Mouse (Mus musculus): Measurements from ENCODE around the gene 1810013L24Rik. TPM values are rescaled to one million over a fixed set of nuclear protein-coding genes. Genes with fewer than 3 reads are reported as not detected.
A peak's percentile ranks its signal among the peaks of the same experiment; 100 is the strongest.

Gene 1810013L24Rik
- polyA plus RNA-seq (2015; fragmentation: Nextera tagmentation; extraction: Ambion mirVana), result 20.4 and 20.8 TPM in 2 replicates

DNA sequence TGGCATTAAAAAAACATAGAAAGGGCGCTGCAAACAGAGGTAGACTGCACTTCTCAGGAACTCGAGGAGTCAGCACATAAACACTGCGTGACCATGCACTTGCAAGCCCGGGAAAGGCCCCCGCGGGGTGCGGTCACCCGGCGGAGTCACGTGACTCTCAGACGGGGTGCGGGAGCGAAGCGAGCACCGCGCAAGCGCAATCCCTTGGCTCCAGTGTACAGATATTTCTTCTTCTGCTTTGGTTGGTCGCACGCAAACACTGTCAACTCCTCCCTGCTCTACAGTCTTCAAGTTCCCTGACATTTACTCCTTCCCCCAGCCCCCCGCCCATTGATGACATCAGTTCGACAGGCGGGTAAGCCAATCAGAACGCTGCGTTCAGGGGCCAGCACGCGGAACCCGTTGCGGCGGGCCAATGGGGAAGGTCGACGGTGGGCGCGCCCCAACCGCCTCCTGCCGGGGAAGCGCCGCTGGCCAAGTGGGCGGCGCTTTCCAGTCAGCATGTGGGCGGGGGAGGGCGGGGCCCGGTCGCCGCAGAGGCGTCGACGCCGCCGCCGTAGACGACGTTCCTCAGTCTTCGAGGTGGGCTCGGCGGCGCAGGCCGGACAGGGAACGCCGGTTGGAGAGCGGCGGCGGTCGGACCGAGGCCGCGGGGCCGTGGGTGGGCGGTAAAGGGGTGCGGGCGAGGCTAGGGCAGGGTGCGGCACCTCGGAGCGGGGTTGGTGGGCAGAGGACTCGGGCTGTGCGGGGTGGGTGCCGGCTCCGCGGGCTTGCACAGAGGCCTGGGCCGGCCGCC, at the start of gene 1810013L24Rik:
1810013L24Rik (plus strand) TSS at position 537 of the 796 bp plus-strand sequence.
- Histone ChIP-seq H3K4me1 (peaks cover 28% of the 10 kb centered on the region), H3K27ac (peak within 1 kb of the TSS; percentile 97), H3K27me3 (no peaks in the 10 kb centered on the region), H3K4me2 (peak within 1 kb of the TSS; percentile 97), H3K9ac (peak within 1 kb of the TSS; percentile 99), H3K36me3 (peaks cover 22% of the 10 kb centered on the region), H3K4me3 (replicated peaks) (peak within 1 kb of the TSS; percentile 83), H3K9me3 (replicated peaks) (no peaks in the 10 kb centered on the region)
- under 1% methylated on average over 76 of the region's 80 CpGs for WGBS
- ATAC-seq (replicated peaks; ENCODE audit: low FRiP score), result peak; percentile 97

DNA sequence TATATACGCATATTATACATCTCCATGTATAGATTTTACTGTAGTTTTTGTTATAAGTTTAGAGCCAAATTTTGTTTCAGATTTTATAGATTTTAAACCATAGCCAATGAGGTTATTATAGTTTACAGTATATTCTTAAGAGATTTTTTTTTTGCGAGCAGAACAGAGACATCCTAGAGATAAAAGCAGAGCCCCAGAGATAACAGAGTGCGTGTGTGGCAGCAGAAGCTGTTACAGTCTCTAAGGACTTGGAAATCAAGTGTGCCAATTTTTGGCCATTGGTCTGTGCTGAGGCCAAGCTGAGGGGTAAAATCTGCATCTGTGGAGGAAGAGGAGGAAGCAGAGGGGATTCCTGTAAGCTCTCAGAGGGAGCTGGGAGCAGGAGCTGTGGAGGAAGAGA, 49.7 kb upstream of the 1810013L24Rik start:
- Histone ChIP-seq H3K27ac (no peak overlapping the region), H3K36me3 (no peaks in the 10 kb centered on the region), H3K4me2 (no peak overlapping the region), H3K27me3 (no peaks in the 10 kb centered on the region), H3K4me3 (replicated peaks) (no peak overlapping the region), H3K9ac (no peak overlapping the region), H3K4me1 (no peaks in the 10 kb centered on the region), H3K9me3 (replicated peaks) (no peaks in the 10 kb centered on the region)
- no peak for ATAC-seq (replicated peaks; ENCODE audit: low FRiP score)
- WGBS, result 87% methylated on average over 3 of the region's 3 CpGs

DNA sequence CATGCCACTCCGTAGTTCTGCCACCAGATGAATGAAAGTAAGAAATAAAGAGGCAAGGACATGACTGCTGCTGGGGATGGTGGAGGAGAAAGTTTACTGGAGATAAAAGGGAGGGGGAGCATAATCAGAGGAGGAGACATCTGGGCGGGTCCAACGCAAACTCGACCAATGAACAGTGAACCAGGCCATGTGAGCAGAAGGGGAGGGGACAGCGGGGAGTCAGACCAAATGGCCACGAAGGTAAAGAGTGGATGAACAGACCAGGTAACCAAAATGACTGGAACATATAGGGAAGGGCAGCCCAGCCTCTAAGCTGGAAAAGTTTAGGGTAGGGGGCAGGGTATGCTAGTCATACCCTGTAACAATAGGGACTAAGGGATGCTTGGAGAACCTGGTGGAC, 48.7 kb upstream of the 1810013L24Rik start:
- Histone ChIP-seq H3K9ac (no peak overlapping the region), H3K4me3 (replicated peaks) (no peak overlapping the region), H3K27me3 (no peaks in the 10 kb centered on the region), H3K36me3 (no peaks in the 10 kb centered on the region), H3K9me3 (replicated peaks) (no peaks in the 10 kb centered on the region), H3K4me1 (no peaks in the 10 kb centered on the region), H3K27ac (no peak overlapping the region), H3K4me2 (no peak overlapping the region)
- 71% methylated on average over 6 of the region's 6 CpGs for WGBS
- ATAC-seq (replicated peaks; ENCODE audit: low FRiP score), result no peak

DNA sequence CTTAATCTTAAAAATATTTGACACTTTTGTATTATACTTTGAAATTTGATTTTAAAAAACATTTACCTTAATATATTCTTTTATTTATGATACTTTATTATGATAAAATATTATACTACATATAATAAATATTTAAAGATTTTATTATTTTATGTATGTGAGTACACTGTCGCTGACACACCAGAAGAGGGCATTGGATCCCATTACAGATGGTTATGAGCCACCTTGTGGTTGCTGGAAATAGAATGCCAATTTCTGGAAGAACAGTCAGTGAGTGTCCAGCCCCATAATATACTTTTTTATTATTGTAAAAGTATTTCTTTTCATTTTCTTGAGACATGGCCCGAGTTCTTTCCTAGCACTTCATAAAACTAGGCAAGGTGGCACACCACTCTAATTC, 48.2 kb upstream of the 1810013L24Rik start:
- H3K9me3 ChIP-seq (replicated peaks), result no peaks in the 10 kb centered on the region
- no peak overlapping the region for H3K4me2 ChIP-seq

DNA sequence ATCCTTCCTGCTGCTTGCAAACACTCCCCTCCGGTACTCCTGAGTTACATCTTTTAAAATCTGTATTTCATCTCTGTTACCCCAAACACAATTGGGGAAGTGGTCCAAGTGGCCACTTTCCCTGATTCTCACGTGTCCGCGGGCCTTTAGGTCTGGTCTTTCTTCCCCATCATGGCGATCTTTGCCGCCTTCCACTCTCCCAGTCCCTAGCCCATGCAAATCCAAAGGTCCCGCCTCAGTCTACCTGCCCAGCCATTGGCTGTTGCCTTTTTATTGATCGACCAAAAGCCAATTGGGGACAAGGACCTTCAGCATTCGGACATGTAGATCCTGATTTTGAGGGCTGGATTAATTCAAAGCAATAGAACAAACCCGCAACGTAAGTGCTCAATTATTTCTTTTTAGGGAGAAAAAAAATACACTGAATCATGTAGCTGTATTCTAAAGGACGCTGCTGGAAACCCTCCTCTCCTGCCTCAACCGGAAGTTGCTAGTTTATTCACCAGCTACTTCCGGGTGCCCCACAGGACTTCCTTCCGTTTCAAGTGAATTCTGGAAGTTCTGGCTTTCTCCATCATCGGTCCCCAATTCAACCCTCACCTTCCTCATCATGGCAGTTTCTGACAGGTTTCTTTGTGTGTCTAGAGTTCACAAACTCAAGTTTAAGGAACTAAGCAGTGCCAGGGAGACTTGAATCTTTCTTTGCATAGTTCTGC, 46.5 kb upstream of the 1810013L24Rik start:
- H3K9me3 ChIP-seq (replicated peaks), result no peaks in the 10 kb centered on the region
- WGBS, result 86% methylated on average over 16 of the region's 16 CpGs

More for the DNA sequence above, 48.2 kb upstream of the 1810013L24Rik start:
- WGBS, result 95% methylated on average over 2 of the region's 2 CpGs
- H3K36me3 ChIP-seq, result no peaks in the 10 kb centered on the region
- H3K27me3 ChIP-seq, result no peaks in the 10 kb centered on the region
- ATAC-seq (replicated peaks; ENCODE audit: low FRiP score), result no peak
- no peaks in the 10 kb centered on the region for H3K4me1 ChIP-seq
- H3K27ac ChIP-seq, result no peak overlapping the region
- no peak overlapping the region for H3K4me3 ChIP-seq (replicated peaks)
- no peak overlapping the region for H3K9ac ChIP-seq

DNA sequence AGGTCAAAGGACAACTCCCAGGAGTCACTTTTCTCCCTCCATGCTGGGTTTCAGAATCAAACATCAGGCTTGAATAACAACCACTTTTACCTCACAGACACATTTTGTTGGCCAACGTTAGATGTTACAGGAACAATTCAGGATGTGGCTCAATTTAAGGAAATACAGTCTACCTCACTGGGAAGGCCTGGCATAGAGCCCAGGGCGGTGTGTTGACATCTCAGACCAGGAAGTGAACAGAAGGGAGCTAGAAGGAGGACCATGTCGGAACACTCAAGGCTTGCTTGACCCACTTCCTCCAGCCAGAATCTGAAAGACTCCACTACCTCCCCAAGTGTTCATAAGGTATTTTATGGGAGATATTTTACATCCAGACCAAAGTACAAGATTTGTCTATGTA, 45.1 kb upstream of the 1810013L24Rik start:
- Histone ChIP-seq H3K9me3 (replicated peaks) (no peaks in the 10 kb centered on the region), H3K27me3 (no peaks in the 10 kb centered on the region), H3K4me1 (no peaks in the 10 kb centered on the region; the same call in 1 of the 2 replicates), H3K36me3 (no peaks in the 10 kb centered on the region), H3K9ac (no peak overlapping the region), H3K4me3 (replicated peaks) (no peak overlapping the region), H3K27ac (no peak overlapping the region), H3K4me2 (no peak overlapping the region)
- no peak for ATAC-seq (replicated peaks; ENCODE audit: low FRiP score)
- 58% methylated on average over 3 of the region's 3 CpGs for WGBS

More for the DNA sequence above, 46.5 kb upstream of the 1810013L24Rik start:
- H3K27me3 ChIP-seq, result no peaks in the 10 kb centered on the region
- no peaks in the 10 kb centered on the region for H3K36me3 ChIP-seq
- no peak overlapping the region for H3K27ac ChIP-seq
- ATAC-seq (replicated peaks; ENCODE audit: low FRiP score), result no peak
- no peak overlapping the region for H3K9ac ChIP-seq
- no peaks in the 10 kb centered on the region; the same call in 1 of the 2 replicates for H3K4me1 ChIP-seq
- no peak overlapping the region for H3K4me3 ChIP-seq (replicated peaks)
- H3K4me2 ChIP-seq, result no peak overlapping the region

DNA sequence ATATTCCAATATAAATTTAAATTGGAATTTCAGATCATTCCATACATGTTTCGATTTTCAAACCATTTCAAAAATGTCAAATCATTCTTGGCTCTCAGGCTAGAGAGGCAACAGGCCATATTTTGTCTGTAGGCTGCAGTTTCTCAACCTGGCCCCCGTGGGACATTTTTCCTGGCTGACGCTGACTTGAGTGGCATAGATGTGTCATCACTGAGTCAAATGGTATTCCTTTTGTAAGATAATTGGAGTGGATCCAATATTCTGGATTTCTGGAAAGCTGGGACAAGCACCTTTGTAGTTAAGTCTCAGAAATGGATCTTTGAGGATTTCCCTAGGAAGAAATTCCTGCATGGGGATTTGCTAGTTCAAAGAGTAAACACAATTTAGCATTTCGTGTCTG, 39.0 kb upstream of the 1810013L24Rik start:
- 83% methylated on average over 4 of the region's 4 CpGs for WGBS
- no peaks in the 10 kb centered on the region for H3K27me3 ChIP-seq

DNA sequence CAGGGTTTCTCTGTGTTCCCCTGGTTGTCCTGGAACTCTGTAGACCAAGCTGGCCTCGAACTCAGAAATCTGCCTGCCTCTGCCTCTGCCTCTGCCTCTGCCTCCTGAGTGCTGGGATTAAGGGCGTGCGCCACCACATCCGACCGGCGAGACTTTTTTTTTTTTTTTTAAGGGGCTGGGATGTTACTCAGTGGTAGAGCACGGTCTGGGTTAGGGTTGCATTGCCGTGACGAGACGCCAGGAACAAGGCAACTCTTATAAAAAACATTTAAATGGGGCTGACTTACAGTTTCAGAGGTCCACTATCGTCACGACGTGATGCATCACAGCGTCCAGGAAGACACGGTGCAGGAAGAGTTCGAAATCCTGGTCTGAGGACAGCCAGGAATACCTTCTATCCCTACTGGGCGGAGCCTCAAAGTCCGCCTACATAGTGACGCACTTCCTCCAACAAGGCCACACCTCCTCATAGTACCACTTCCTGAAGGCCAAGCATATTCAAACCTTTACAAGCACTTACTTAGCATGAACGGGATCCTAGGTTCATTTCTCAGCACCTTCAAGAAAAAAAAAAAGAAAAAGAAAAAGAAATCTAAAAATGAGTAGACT, 37.8 kb upstream of the 1810013L24Rik start, which contains the start of gene Usp7:
Usp7 (minus strand) TSS at position 360 of the 609 bp plus-strand sequence.
- Histone ChIP-seq H3K4me3 (replicated peaks) (no peak within 1 kb of the TSS), H3K27me3 (no peaks in the 10 kb centered on the region), H3K4me1 (no peaks in the 10 kb centered on the region; the same call in 1 of the 2 replicates), H3K9me3 (replicated peaks) (no peaks in the 10 kb centered on the region), H3K4me2 (no peak within 1 kb of the TSS), H3K9ac (no peak within 1 kb of the TSS), H3K36me3 (no peaks in the 10 kb centered on the region), H3K27ac (no peak within 1 kb of the TSS)
- no peak for ATAC-seq (replicated peaks; ENCODE audit: low FRiP score)
- 91% methylated on average over 20 of the region's 20 CpGs for WGBS

More for the DNA sequence above, 39.0 kb upstream of the 1810013L24Rik start:
- Histone ChIP-seq H3K36me3 (no peaks in the 10 kb centered on the region), H3K9ac (no peak overlapping the region), H3K4me1 (no peaks in the 10 kb centered on the region; the same call in 1 of the 2 replicates), H3K27ac (no peak overlapping the region), H3K4me3 (replicated peaks) (no peak overlapping the region), H3K4me2 (no peak overlapping the region), H3K9me3 (replicated peaks) (no peaks in the 10 kb centered on the region)
- no peak for ATAC-seq (replicated peaks; ENCODE audit: low FRiP score)

DNA sequence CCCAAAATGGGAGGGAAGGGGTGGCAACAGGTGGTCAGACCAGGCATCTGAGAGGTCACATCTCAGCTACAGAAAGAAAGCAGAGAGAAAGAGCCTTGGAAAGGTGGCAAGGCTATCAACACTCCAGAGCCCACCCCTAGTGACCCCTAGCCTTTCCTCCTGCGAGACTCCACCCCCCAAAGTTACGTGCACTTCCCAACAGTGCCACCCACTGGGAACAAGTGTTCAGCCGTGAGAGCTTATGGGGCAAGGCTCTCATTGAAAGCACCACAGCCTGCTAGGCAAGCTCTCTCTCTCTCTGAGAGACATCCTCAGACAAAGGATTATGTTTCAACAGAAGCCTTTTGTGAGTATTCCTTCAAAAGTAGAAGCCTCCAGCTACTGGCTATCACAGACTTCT, 34.9 kb upstream of the 1810013L24Rik start:
- no peak for ATAC-seq (replicated peaks; ENCODE audit: low FRiP score)
- WGBS, result 5% methylated on average over 3 of the region's 3 CpGs
- no peak overlapping the region for H3K4me3 ChIP-seq (replicated peaks)

DNA sequence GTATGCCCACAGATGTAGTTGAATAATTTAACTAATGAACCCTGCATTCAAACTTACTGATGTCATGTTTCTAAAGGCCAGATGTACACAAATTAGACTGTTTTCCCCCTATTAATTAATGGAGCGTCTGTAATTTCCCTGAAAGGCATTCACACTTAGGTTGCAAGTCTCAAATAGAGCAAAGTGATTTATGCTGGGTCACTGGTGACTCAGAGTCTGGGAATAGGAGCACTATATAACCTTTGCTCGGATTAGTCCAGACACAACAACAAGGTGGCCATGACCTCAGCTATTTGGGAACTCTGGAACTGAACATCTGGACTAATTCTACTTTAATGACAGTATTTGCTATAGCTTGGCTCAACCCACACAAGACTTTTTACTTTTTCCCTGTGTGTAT, 34.0 kb upstream of the 1810013L24Rik start:
- Histone ChIP-seq H3K36me3 (no peaks in the 10 kb centered on the region), H3K9me3 (replicated peaks) (no peaks in the 10 kb centered on the region), H3K4me2 (no peak overlapping the region), H3K27ac (no peak overlapping the region), H3K9ac (no peak overlapping the region), H3K4me1 (no peaks in the 10 kb centered on the region), H3K27me3 (no peaks in the 10 kb centered on the region), H3K4me3 (replicated peaks) (no peak overlapping the region)
- 37% methylated on average over 2 of the region's 2 CpGs for WGBS
- ATAC-seq (replicated peaks; ENCODE audit: low FRiP score), result no peak

More for the DNA sequence above, 34.9 kb upstream of the 1810013L24Rik start:
- no peak overlapping the region for H3K27ac ChIP-seq
- H3K4me2 ChIP-seq, result no peak overlapping the region
- no peaks in the 10 kb centered on the region for H3K27me3 ChIP-seq
- H3K36me3 ChIP-seq, result no peaks in the 10 kb centered on the region
- H3K4me1 ChIP-seq, result no peaks in the 10 kb centered on the region
- no peak overlapping the region for H3K9ac ChIP-seq
- no peaks in the 10 kb centered on the region for H3K9me3 ChIP-seq (replicated peaks)

DNA sequence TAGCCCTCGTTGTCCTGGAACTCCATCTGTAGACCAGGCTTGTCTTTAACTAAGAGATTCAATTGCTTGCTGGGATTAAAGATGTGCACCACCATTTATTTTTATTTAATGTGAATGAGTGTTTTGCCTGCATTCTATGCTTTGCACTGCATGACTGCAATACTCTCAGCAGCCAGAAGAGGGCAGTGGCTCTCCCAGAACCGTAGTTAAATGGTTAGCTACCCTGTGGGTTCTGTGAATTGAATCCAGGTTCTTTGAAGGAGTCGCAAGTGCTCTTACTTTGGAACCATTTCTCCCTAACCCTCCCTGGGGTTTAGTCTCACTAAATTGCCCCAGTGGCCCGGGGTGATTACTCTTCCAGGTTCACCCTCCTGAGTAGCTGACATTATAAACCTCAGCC, 23.2 kb upstream of the 1810013L24Rik start:
- no peak overlapping the region for H3K27ac ChIP-seq
- no peak overlapping the region for H3K4me3 ChIP-seq (replicated peaks)
- H3K4me2 ChIP-seq, result no peak overlapping the region
- H3K9me3 ChIP-seq (replicated peaks), result no peaks in the 10 kb centered on the region
- WGBS, result 21% methylated on average over 4 of the region's 4 CpGs
- H3K9ac ChIP-seq, result no peak overlapping the region
- no peaks in the 10 kb centered on the region for H3K4me1 ChIP-seq
- ATAC-seq (replicated peaks; ENCODE audit: low FRiP score), result no peak
- H3K27me3 ChIP-seq, result no peaks in the 10 kb centered on the region
- no peaks in the 10 kb centered on the region for H3K36me3 ChIP-seq
